Mouse (Mus musculus) embryonic fibroblast, embryonic 13.5 days (primary cell): Measurements from ENCODE around the gene Crygs.

Experiments used
- CTCF ChIP-seq: IDR thresholded peaks from 2 replicates; pipeline ENCODE4 v1.5.1; 2011; ENCODE audit warnings: mild to moderate bottlenecking, control low read depth, low read length, moderate library complexity, borderline replicate concordance; ENCODE audit not compliant: insufficient read depth
- POLR2A ChIP-seq: IDR thresholded peaks from 2 replicates; pipeline ENCODE4 v1.6.1; 2011; ENCODE audit warnings: low read depth, mild to moderate bottlenecking, control low read depth, low read length, moderate library complexity

- TF ChIP-seq CTCF (no peak), POLR2A (no peak)
Observed at GRCm38 (mm10) chr16:22802786-22803185, 8.6 kb downstream of the Crygs start.
